Mouse (Mus musculus): ENCODE data around the gene Wdfy1.

Gene Wdfy1

GRCm38 (mm10) chr1:79775927-79776458, at the start of gene Wdfy1, which contains the start of gene Mrpl44:
Gene Wdfy1, minus strand, starts transcription at chr1:79776143.
Gene Mrpl44, plus strand, starts transcription at chr1:79776018.
- DNase-seq (ENCODE audit: low spot score), result peak; percentile 98

GRCm38 (mm10) chr1:79823951-79824633, 48.1 kb upstream of the Wdfy1 start:
- peak; percentile 5 for DNase-seq (ENCODE audit: low spot score)

GRCm38 (mm10) chr1:79822806-79823525, 47.0 kb upstream of the Wdfy1 start:
- no peak for DNase-seq (ENCODE audit: low spot score)

GRCm38 (mm10) chr1:79819296-79819879, 43.4 kb upstream of the Wdfy1 start:
- no peak for DNase-seq (ENCODE audit: low spot score)

GRCm38 (mm10) chr1:79815446-79815845, 39.5 kb upstream of the Wdfy1 start:
- no peak for DNase-seq (ENCODE audit: low spot score)

- DNase-seq (ENCODE audit: low spot score), result no peak
These were observed 33.5 kb upstream of the Wdfy1 start for GRCm38 (mm10) chr1:79809447-79809846.

- no peak for DNase-seq (ENCODE audit: low spot score)
These were observed 30.9 kb upstream of the Wdfy1 start for GRCm38 (mm10) chr1:79806865-79807264.

GRCm38 (mm10) chr1:79803614-79804013, 27.7 kb upstream of the Wdfy1 start:
- no peak for DNase-seq (ENCODE audit: low spot score)

GRCm38 (mm10) chr1:79802858-79803427, 27.0 kb upstream of the Wdfy1 start:
- no peak for DNase-seq (ENCODE audit: low spot score)

- DNase-seq (ENCODE audit: low spot score), result no peak
These were observed 21.1 kb upstream of the Wdfy1 start for GRCm38 (mm10) chr1:79797084-79797483.

GRCm38 (mm10) chr1:79786267-79786927, 10.5 kb upstream of the Wdfy1 start:
- DNase-seq (ENCODE audit: low spot score), result peak; percentile 61

- no peak for DNase-seq (ENCODE audit: low spot score)
These were observed 6.5 kb upstream of the Wdfy1 start for GRCm38 (mm10) chr1:79782433-79782832.

- no peak for DNase-seq (ENCODE audit: low spot score)
These were observed 2.1 kb upstream of the Wdfy1 start for GRCm38 (mm10) chr1:79778011-79778410.

GRCm38 (mm10) chr1:79774164-79774780, 1.7 kb downstream of the Wdfy1 start:
- no peak for DNase-seq (ENCODE audit: low spot score)

GRCm38 (mm10) chr1:79768231-79768630, 7.7 kb downstream of the Wdfy1 start:
- no peak for DNase-seq (ENCODE audit: low spot score)

GRCm38 (mm10) chr1:79764483-79764882, 11.5 kb downstream of the Wdfy1 start:
- no peak for DNase-seq (ENCODE audit: low spot score)

- no peak for DNase-seq (ENCODE audit: low spot score)
These were observed 11.9 kb downstream of the Wdfy1 start for GRCm38 (mm10) chr1:79764031-79764430.

- DNase-seq (ENCODE audit: low spot score), result no peak
These were observed 13.4 kb downstream of the Wdfy1 start for GRCm38 (mm10) chr1:79762282-79763250.

- DNase-seq (ENCODE audit: low spot score), result no peak
These were observed 14.0 kb downstream of the Wdfy1 start for GRCm38 (mm10) chr1:79761917-79762271.
